In the genomic region with DNA sequence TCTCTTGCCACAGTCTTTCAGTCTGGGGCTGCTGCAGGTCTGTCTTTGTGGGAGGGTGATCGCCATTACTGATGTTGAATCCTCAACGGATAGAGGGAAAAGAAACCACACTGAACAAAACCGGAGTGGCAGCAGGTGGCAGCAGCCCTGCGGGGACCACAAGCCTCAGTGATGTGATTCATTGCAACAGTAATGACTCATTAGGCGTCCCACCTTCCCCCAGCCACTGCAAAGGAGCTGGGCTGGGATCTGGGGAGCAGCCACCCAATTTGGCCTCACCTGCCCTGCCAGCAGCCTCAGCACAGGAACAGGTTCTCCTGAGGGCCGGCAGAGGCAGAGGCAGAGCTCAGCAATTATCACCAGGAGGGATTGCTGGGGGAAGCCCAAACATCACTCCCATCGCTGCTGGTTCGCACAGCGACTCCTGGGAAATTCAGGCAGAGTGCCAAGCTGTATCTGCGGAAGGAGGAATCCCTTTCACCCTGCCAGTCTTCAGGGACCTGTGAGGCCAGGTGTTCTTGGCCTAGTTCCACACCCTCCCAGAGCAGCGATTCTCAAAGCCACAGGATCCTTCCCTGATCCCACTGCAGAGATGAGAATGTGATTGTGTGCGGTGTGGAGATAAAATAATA, we compare ENCODE assay signal across 9 mouse cellular contexts. TPM values are rescaled to one million over a fixed set of nuclear protein-coding genes. Genes with fewer than 3 reads are reported as not detected.
DNase-seq lines count a peak whose midpoint lies in the region; ATAC-seq and TF ChIP-seq lines count a peak whose summit lies in the region.
"Had no signal": no experiment of that assay in that cellular context is flagged by ENCODE, and none has a peak within 500 bp of the region (broad histone marks: within the 10 kb centered on the region; RNA-seq: fewer than 3 reads in every experiment).

No protein-coding gene starts in this region.

- H3K4me3 ChIP-seq in heart, embryonic 12.5 days = no peak overlapping the region
- H3K4me3 ChIP-seq in lung, adult 2 months (replicated peaks; ENCODE audit: extremely low read depth, low read depth, low read length) = no peak overlapping the region
- H3K4me3 ChIP-seq in stomach, postnatal 0 days (ENCODE audit: low read depth, low read length) = no peak overlapping the region

- no peak overlapping the region; the same call in 1 of the 2 replicates for H3K4me2 ChIP-seq in heart, embryonic 12.5 days
- H3K4me2 ChIP-seq in stomach, postnatal 0 days (replicated peaks; ENCODE audit: low read depth) = no peak overlapping the region

- peaks cover 11% of the 10 kb centered on the region; the same call in 1 of the 2 replicates for H3K36me3 ChIP-seq in heart, embryonic 12.5 days
- no peaks in the 10 kb centered on the region for H3K36me3 ChIP-seq in stomach, postnatal 0 days (ENCODE audit: control insufficient read depth, insufficient read depth, low read length)

- no peaks in the 10 kb centered on the region for H3K27me3 ChIP-seq in heart, embryonic 12.5 days (replicated peaks)
- no peaks in the 10 kb centered on the region for H3K27me3 ChIP-seq in stomach, postnatal 0 days (ENCODE audit: control insufficient read depth, insufficient read depth, low read length)

- H3K9ac ChIP-seq in heart, embryonic 12.5 days = peak overlapping the region; percentile 32; the same call in 1 of the 2 replicates
- H3K9ac ChIP-seq in stomach, postnatal 0 days (ENCODE audit: low read length) = no peak overlapping the region

- ATAC-seq in heart, embryonic 12.5 days (ENCODE audit: insufficient number of reproducible peaks, low FRiP score) = no peak
- peak; percentile 78 for ATAC-seq in stomach, postnatal 0 days (ENCODE audit: low FRiP score, low TSS enrichment)

- TF ChIP-seq CTCF in lung, adult 2 months (IDR thresholded peaks at IDR 0.05; ENCODE audit: insufficient read depth, low read length) = peak; percentile 9; the same call in 1 of the 2 replicates
- TF ChIP-seq CTCF in stomach, postnatal 0 days (IDR thresholded peaks at IDR 0.05; ENCODE audit: low read depth) = peak; percentile 66

- H3K4me1 ChIP-seq in heart, embryonic 12.5 days (replicated peaks) = peaks cover 33% of the 10 kb centered on the region
- H3K4me1 ChIP-seq in lung, adult 2 months (ENCODE audit: control insufficient read depth, insufficient read depth, low read length) = peaks cover 17% of the 10 kb centered on the region
- H3K4me1 ChIP-seq in stomach, postnatal 0 days (replicated peaks; ENCODE audit: control insufficient read depth, insufficient read depth) = no peaks in the 10 kb centered on the region

- TF ChIP-seq POLR2A in lung, adult 2 months (IDR thresholded peaks at IDR 0.05; ENCODE audit: borderline replicate concordance, extremely low read depth, low read depth, low read length) = no peak

- DNase-seq in heart, adult 11 months = no peak
- DNase-seq in Muller cell, postnatal 12 days (ENCODE audit: inconsistent ontology term) = peak; percentile 82
- peak; percentile 34 to 37 for DNase-seq in heart, postnatal 10 days
- DNase-seq in lung, adult 2 months = peak; percentile 25
- peak; percentile 71 for DNase-seq in stomach, postnatal 0 days (ENCODE audit: low spot score)
- DNase-seq in cerebellum, postnatal 4 days (ENCODE audit: low spot score in 2 of 2) = no peak
- no peak for DNase-seq in thymus, postnatal 10 days (ENCODE audit: low spot score in 2 of 2)

- intact Hi-C loops in heart, postnatal 10 days (cut with DNase I) = no loop called here

- TF ChIP-seq EP300 in stomach, postnatal 0 days (optimal IDR thresholded peaks at IDR 0.05) = no peak

- no peaks in the 10 kb centered on the region for H3K9me3 ChIP-seq in heart, embryonic 12.5 days (replicated peaks)
- no peaks in the 10 kb centered on the region for H3K9me3 ChIP-seq in stomach, postnatal 0 days (ENCODE audit: control insufficient read depth, low read length)

- WGBS in heart, embryonic 12.5 days = 31% methylated on average over 12 of the region's 12 CpGs
- WGBS in lung, adult 2 months = 43% methylated on average over 12 of the region's 12 CpGs
- 20% methylated on average over 12 of the region's 12 CpGs for WGBS in stomach, postnatal 0 days

- H3K27ac ChIP-seq in heart, embryonic 12.5 days (ENCODE audit: poor library complexity, severe bottlenecking) = peak overlapping the region; percentile 31; the same call in 1 of the 2 replicates
- H3K27ac ChIP-seq in stomach, postnatal 0 days (replicated peaks) = peak overlapping the region; percentile 42
- H3K27ac ChIP-seq: macrophage had no signal

RNA-seq across cellular contexts. Expression of a gene that starts 25.8 kb away (rescaled TPM):
- polyA plus RNA-seq in heart, embryonic 12.5 days (2016; fragmentation: Nextera tagmentation; extraction: Ambion mirVana) = 6.5 and 6.6 TPM in 2 replicates
- 10 to 100 TPM; 12.2 to 12.9 TPM for total RNA-seq in heart, postnatal 10 days (2021)
- 19.3 and 22.1 TPM in 2 replicates for polyA plus RNA-seq in lung, adult 2 months (2012; rRNA removed)
- polyA plus RNA-seq in stomach, postnatal 0 days (2015; fragmentation: Nextera tagmentation; extraction: Ambion mirVana) = 3.4 and 4.1 TPM in 2 replicates

RNA-seq across cellular contexts. Expression of a gene that starts 26.8 kb away (rescaled TPM):
- polyA plus RNA-seq in heart, embryonic 12.5 days (2016; fragmentation: Nextera tagmentation; extraction: Ambion mirVana) = 31.6 and 33.5 TPM in 2 replicates
- 10 to 100 TPM; 17.1 to 20.1 TPM for total RNA-seq in heart, postnatal 10 days (2021)
- 7.1 and 7.5 TPM in 2 replicates for polyA plus RNA-seq in lung, adult 2 months (2012; rRNA removed)
- polyA plus RNA-seq in stomach, postnatal 0 days (2015; fragmentation: Nextera tagmentation; extraction: Ambion mirVana) = 22.3 and 22.5 TPM in 2 replicates

RNA-seq across cellular contexts. Expression of a gene that starts 40.4 kb away (rescaled TPM):
- polyA plus RNA-seq in heart, embryonic 12.5 days (2016; fragmentation: Nextera tagmentation; extraction: Ambion mirVana) = 4.0 and 4.8 TPM in 2 replicates
- total RNA-seq in heart, postnatal 10 days (2021) = 10 to 100 TPM; 12.1 to 14.6 TPM
- polyA plus RNA-seq in lung, adult 2 months (2012; rRNA removed) = 21.3 and 22.2 TPM in 2 replicates
- polyA plus RNA-seq in stomach, postnatal 0 days (2015; fragmentation: Nextera tagmentation; extraction: Ambion mirVana) = 2.5 and 2.6 TPM in 2 replicates

RNA-seq across cellular contexts. Expression of a gene that starts 54.5 kb away (rescaled TPM):
- 13.4 and 14.7 TPM in 2 replicates for polyA plus RNA-seq in heart, embryonic 12.5 days (2016; fragmentation: Nextera tagmentation; extraction: Ambion mirVana)
- 10 to 100 TPM; 24.1 to 25.3 TPM for total RNA-seq in heart, postnatal 10 days (2021)
- polyA plus RNA-seq in lung, adult 2 months (2012; rRNA removed) = 35.8 and 40.8 TPM in 2 replicates
- 6.1 and 6.7 TPM in 2 replicates for polyA plus RNA-seq in stomach, postnatal 0 days (2015; fragmentation: Nextera tagmentation; extraction: Ambion mirVana)

RNA-seq across cellular contexts. Expression of a gene that starts 54.6 kb away (rescaled TPM):
- polyA plus RNA-seq in heart, embryonic 12.5 days (2016; fragmentation: Nextera tagmentation; extraction: Ambion mirVana) = 21.1 and 21.5 TPM in 2 replicates
- 10 to 100 TPM; 33.2 to 34.5 TPM for total RNA-seq in heart, postnatal 10 days (2021)
- polyA plus RNA-seq in lung, adult 2 months (2012; rRNA removed) = 5.0 and 11.4 TPM in 2 replicates
- 8.0 and 9.7 TPM in 2 replicates for polyA plus RNA-seq in stomach, postnatal 0 days (2015; fragmentation: Nextera tagmentation; extraction: Ambion mirVana)

Comparison
In these comparisons a context has a peak if more than half of its experiments do, and no peak if none do; other contexts are left out.
1. DNase-seq: peak in Muller cell, postnatal 12 days (single experiment), heart, postnatal 10 days (2 of 2), lung, adult 2 months (single experiment) and stomach, postnatal 0 days (single experiment); none in heart, adult 11 months (single experiment), cerebellum, postnatal 4 days (0 of 2) and thymus, postnatal 10 days (0 of 2).